Mouse (Mus musculus): ENCODE measurements around the gene Dgkh. TPM values are rescaled to one million over a fixed set of nuclear protein-coding genes. Genes with fewer than 3 reads are reported as not detected.

Gene Dgkh
- total and polyA plus RNA-seq, 3 experiments, result 0.05 TPM; not detected in 2

GRCm38 (mm10) chr14:78651696-78652095 is 80.9 kb downstream of the Dgkh start:
- no peak overlapping the region for H3K4me3 ChIP-seq (ENCODE audit: low read depth, low read length)
- no peaks in the 10 kb centered on the region for H3K4me1 ChIP-seq (ENCODE audit: insufficient read depth, low read depth, low read length)
- peaks cover 11% of the 10 kb centered on the region; the same call in 1 of the 2 replicates for H3K9me3 ChIP-seq (replicated peaks)
- no peaks in the 10 kb centered on the region for H3K27me3 ChIP-seq (ENCODE audit: insufficient read depth, low read length)
- no peaks in the 10 kb centered on the region for H3K36me3 ChIP-seq (replicated peaks)
- no peak for ATAC-seq (ENCODE audit: extremely low read depth, insufficient number of reproducible peaks, low FRiP score, poor library complexity, severe bottlenecking)
- TF ChIP-seq POLR2AphosphoS5 (IDR thresholded peaks at IDR 0.05; ENCODE audit: insufficient replicate concordance, low read depth, low read length), result no peak
- TF ChIP-seq TAL1 (conservative IDR thresholded peaks at IDR 0.05; ENCODE audit: low read depth, low read length), result no peak
- TF ChIP-seq GATA1 (IDR thresholded peaks at IDR 0.05; ENCODE audit: borderline replicate concordance, low read length), result no peak
- no peak for TF ChIP-seq CTCF (IDR thresholded peaks at IDR 0.05; ENCODE audit: low read depth, low read length)
- no peak for TF ChIP-seq GATA2 (IDR thresholded peaks at IDR 0.05; ENCODE audit: borderline replicate concordance, low read depth, low read length)
- no peak for DNase-seq (ENCODE audit: low spot score)

GRCm38 (mm10) chr14:78650379-78651095 is 82.0 kb downstream of the Dgkh start:
- no peaks in the 10 kb centered on the region for H3K36me3 ChIP-seq (replicated peaks)
- DNase-seq (ENCODE audit: low spot score), result no peak
- H3K27me3 ChIP-seq (ENCODE audit: insufficient read depth, low read length), result no peaks in the 10 kb centered on the region
- TF ChIP-seq GATA1 (IDR thresholded peaks at IDR 0.05; ENCODE audit: borderline replicate concordance, low read length) (no peak), GATA2 (IDR thresholded peaks at IDR 0.05; ENCODE audit: borderline replicate concordance, low read depth, low read length) (no peak)
- no peak overlapping the region for H3K4me3 ChIP-seq (ENCODE audit: low read depth, low read length)
- H3K4me1 ChIP-seq (ENCODE audit: insufficient read depth, low read depth, low read length), result no peaks in the 10 kb centered on the region
- no peak for ATAC-seq (ENCODE audit: extremely low read depth, insufficient number of reproducible peaks, low FRiP score, poor library complexity, severe bottlenecking)
- peaks cover 14% of the 10 kb centered on the region for H3K9me3 ChIP-seq (replicated peaks)

GRCm38 (mm10) chr14:78649525-78650274 is 82.9 kb downstream of the Dgkh start:
- Histone ChIP-seq H3K36me3 (replicated peaks) (no peaks in the 10 kb centered on the region), H3K4me3 (ENCODE audit: low read depth, low read length) (no peak overlapping the region), H3K27me3 (ENCODE audit: insufficient read depth, low read length) (no peaks in the 10 kb centered on the region), H3K4me1 (ENCODE audit: insufficient read depth, low read depth, low read length) (no peaks in the 10 kb centered on the region), H3K9me3 (replicated peaks) (peaks cover 14% of the 10 kb centered on the region)
- no peak for TF ChIP-seq POLR2AphosphoS5 (IDR thresholded peaks at IDR 0.05; ENCODE audit: insufficient replicate concordance, low read depth, low read length)
- TF ChIP-seq GATA1 (IDR thresholded peaks at IDR 0.05; ENCODE audit: borderline replicate concordance, low read length), result no peak
- TF ChIP-seq CTCF (IDR thresholded peaks at IDR 0.05; ENCODE audit: low read depth, low read length), result no peak
- DNase-seq (ENCODE audit: low spot score), result no peak
- ATAC-seq (ENCODE audit: extremely low read depth, insufficient number of reproducible peaks, low FRiP score, poor library complexity, severe bottlenecking), result no peak

- no peak overlapping the region for H3K4me3 ChIP-seq (ENCODE audit: low read depth, low read length)
- no peaks in the 10 kb centered on the region for H3K27me3 ChIP-seq (ENCODE audit: insufficient read depth, low read length)
- no peaks in the 10 kb centered on the region for H3K36me3 ChIP-seq (replicated peaks)
- no peaks in the 10 kb centered on the region for H3K4me1 ChIP-seq (ENCODE audit: insufficient read depth, low read depth, low read length)
- ATAC-seq (ENCODE audit: extremely low read depth, insufficient number of reproducible peaks, low FRiP score, poor library complexity, severe bottlenecking) (no peak), DNase-seq (ENCODE audit: low spot score) (no peak)
- peaks cover 19% of the 10 kb centered on the region for H3K9me3 ChIP-seq (replicated peaks)
- no peak for TF ChIP-seq CTCF (IDR thresholded peaks at IDR 0.05; ENCODE audit: low read depth, low read length)
- no peak for TF ChIP-seq GATA1 (IDR thresholded peaks at IDR 0.05; ENCODE audit: borderline replicate concordance, low read length)
- TF ChIP-seq GATA2 (IDR thresholded peaks at IDR 0.05; ENCODE audit: borderline replicate concordance, low read depth, low read length), result no peak
- no peak for TF ChIP-seq TAL1 (conservative IDR thresholded peaks at IDR 0.05; ENCODE audit: low read depth, low read length)
Measured at GRCm38 (mm10) chr14:78645622-78646021, 87.0 kb downstream of the Dgkh start.

GRCm38 (mm10) chr14:78641314-78641713 is 91.3 kb downstream of the Dgkh start:
- H3K4me3 ChIP-seq (ENCODE audit: low read depth, low read length), result no peak overlapping the region
- peaks cover 17% of the 10 kb centered on the region for H3K9me3 ChIP-seq (replicated peaks)
- H3K27me3 ChIP-seq (ENCODE audit: insufficient read depth, low read length), result no peaks in the 10 kb centered on the region
- no peak for ATAC-seq (ENCODE audit: extremely low read depth, insufficient number of reproducible peaks, low FRiP score, poor library complexity, severe bottlenecking)
- no peak for DNase-seq (ENCODE audit: low spot score)
- H3K4me1 ChIP-seq (ENCODE audit: insufficient read depth, low read depth, low read length), result no peaks in the 10 kb centered on the region
- H3K36me3 ChIP-seq (replicated peaks), result no peaks in the 10 kb centered on the region
- TF ChIP-seq TAL1 (conservative IDR thresholded peaks at IDR 0.05; ENCODE audit: low read depth, low read length), result no peak
- TF ChIP-seq GATA1 (IDR thresholded peaks at IDR 0.05; ENCODE audit: borderline replicate concordance, low read length), result no peak
- TF ChIP-seq CTCF (IDR thresholded peaks at IDR 0.05; ENCODE audit: low read depth, low read length), result no peak
- no peak for TF ChIP-seq POLR2AphosphoS5 (IDR thresholded peaks at IDR 0.05; ENCODE audit: insufficient replicate concordance, low read depth, low read length)
- no peak for TF ChIP-seq GATA2 (IDR thresholded peaks at IDR 0.05; ENCODE audit: borderline replicate concordance, low read depth, low read length)

GRCm38 (mm10) chr14:78639691-78640090 is 92.9 kb downstream of the Dgkh start:
- peaks cover 15% of the 10 kb centered on the region for H3K9me3 ChIP-seq (replicated peaks)
- TF ChIP-seq GATA1 (IDR thresholded peaks at IDR 0.05; ENCODE audit: borderline replicate concordance, low read length) (no peak), GATA2 (IDR thresholded peaks at IDR 0.05; ENCODE audit: borderline replicate concordance, low read depth, low read length) (no peak)
- ATAC-seq (ENCODE audit: extremely low read depth, insufficient number of reproducible peaks, low FRiP score, poor library complexity, severe bottlenecking) (no peak), DNase-seq (ENCODE audit: low spot score) (no peak)
- H3K4me3 ChIP-seq (ENCODE audit: low read depth, low read length), result no peak overlapping the region
- H3K27me3 ChIP-seq (ENCODE audit: insufficient read depth, low read length), result no peaks in the 10 kb centered on the region
- H3K36me3 ChIP-seq (replicated peaks), result no peaks in the 10 kb centered on the region
- no peaks in the 10 kb centered on the region for H3K4me1 ChIP-seq (ENCODE audit: insufficient read depth, low read depth, low read length)
